Mouse (Mus musculus): Measurements from ENCODE around the gene Gstt2.
A peak's percentile ranks its signal among the peaks of the same experiment; 100 is the strongest.

Gene Gstt2

DNA sequence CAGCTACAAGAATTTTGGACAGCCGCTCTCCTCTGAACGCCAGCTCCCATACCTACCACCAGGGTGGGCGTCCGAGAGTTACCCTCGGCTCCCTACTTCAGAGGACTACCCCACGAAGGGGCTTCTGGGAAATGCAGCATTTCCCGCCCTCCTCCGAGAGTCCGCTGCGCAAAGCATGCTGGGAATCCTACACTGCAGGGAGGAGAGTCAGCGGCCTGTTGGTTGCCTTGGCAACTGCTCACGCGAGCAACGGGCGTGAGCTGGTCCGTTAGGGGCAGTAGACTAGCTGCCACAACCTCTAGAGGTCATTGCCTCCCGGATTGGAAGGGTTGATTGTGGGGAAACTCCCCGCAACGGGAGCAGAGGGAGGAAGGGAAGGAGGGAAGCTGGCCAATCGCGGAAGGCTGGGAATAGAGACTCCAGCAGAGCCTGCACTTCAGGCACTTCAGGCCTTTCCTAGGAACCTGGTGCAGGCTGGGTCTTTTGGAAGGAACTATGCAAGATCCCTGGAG, at the start of gene Gstt2:
Gstt2 (minus strand) TSS at position 177 of the 512 bp plus-strand sequence.
- DNase-seq (ENCODE audit: low spot score) = peak; percentile 91

DNA sequence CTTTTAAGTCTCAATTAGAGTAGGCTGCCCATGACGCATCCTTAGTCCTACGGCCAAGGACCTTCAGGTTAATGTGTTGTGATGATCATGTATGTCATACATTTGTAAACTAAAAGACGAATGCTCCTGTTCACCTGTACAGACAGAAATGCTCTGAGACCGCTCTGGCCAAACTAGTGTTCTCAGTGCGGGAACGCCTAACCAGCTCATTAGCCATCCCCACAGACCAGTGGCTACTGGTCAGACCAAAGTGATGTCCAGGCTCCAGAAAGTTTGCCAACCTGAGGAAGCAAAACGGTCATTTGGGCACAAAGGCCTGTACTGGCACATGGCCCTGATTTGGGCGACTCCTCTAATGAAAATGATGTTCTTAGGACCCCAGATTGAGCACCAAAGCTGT, 47.5 kb upstream of the Gstt2 start:
- DNase-seq (ENCODE audit: low spot score) = no peak

GRCm38 (mm10) chr10:75883232-75883552, 46.0 kb upstream of the Gstt2 start:
- peak; percentile 80 for DNase-seq (ENCODE audit: low spot score)

DNA sequence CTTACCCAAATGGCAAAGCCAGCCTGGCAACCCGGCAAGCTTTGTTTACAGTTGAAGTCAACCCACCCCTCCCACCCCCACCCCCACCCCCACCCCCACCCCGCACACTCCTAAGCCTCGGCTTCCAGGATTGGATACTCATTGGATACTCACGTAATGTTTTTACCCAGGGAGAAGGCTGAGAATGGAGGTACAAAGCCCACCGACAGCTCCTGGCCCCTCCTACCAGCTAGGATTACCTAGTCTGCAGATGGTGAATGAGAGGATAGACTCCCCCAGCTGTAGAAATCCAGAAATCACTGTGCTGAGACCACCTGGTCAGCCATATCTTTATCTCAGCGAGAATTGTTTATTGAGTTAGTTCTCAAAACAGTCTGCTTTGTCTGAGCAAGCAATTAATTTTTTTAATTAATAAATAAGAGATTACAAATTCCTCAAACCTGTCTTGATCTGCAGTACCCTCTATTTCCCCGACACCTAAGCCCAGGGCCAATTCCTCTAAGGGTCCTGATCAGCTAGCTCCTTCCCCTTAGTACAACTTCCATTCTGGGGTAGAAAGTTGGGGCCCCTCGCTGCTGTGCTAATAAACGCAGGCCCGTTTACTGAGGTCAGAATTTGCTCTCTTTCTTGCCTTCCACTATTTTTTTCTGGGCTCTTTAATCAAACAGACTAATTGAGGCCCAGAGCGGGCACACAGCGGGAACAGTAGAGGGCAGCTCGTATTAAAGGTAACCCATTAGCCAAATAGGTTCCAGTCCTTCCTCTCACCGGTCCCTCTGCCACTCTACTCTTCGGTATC, 45.4 kb upstream of the Gstt2 start:
- no peak for DNase-seq (ENCODE audit: low spot score)

GRCm38 (mm10) chr10:75881578-75882432, 44.6 kb upstream of the Gstt2 start:
- peak; percentile 21 for DNase-seq (ENCODE audit: low spot score)

DNA sequence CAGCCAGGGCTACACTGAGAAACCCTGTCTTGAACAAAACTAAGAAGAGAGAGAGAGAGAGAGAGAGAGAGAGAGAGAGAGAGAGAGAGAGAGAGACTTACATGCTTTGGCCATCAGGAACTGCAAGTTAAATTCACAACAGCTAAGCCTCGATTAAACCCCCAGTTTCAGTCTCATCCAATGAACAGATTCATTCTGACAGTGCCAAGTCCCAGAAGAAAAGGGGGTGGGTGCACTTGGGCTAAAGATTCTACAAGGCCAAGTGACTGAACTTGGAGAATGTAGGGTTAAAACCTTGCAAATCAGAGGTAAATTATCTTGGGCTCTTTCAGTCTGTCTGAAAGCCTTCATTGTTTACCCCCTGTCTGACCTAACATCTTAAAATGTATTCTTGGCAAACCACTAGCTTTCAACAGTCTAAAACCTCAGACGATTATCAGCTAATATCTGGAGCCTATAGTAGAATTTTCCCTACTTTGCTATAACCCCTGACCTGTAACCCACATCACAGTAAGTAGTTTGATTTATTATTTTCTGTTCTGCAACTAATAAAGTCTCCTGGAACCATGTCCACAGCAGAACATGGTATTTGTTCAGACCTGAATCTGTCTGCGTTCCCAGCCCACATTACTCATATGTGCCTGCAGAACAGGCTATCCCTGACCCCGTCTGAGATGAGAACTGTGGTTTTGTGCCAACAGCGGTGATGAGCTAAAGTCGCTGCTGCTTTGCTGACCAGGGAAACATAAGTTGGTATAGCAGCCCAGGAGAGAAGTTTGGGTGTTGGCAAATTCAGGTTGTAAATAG, 43.8 kb upstream of the Gstt2 start:
- DNase-seq (ENCODE audit: low spot score) = no peak

DNA sequence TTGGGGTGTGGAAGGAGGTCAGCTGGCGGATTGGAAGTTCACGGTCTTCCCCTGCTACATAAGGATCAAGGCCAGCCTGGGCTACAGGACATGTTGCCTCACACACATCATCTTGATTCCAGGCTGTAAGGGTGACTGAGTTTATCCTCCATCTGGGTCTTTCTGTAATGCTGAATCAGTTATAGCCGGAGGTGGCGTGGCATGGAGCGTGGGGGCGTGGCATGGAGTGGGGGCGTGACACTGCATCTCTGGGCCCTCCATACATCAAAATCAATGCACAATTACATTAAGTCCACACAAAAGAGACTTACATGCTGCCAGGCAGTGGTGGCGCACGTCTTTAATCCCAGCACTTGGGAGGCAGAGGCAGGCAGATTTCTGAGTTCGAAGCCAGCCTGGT, 43.1 kb upstream of the Gstt2 start:
- no peak for DNase-seq (ENCODE audit: low spot score)

GRCm38 (mm10) chr10:75878836-75879235, 41.6 kb upstream of the Gstt2 start:
- DNase-seq (ENCODE audit: low spot score) = no peak

DNA sequence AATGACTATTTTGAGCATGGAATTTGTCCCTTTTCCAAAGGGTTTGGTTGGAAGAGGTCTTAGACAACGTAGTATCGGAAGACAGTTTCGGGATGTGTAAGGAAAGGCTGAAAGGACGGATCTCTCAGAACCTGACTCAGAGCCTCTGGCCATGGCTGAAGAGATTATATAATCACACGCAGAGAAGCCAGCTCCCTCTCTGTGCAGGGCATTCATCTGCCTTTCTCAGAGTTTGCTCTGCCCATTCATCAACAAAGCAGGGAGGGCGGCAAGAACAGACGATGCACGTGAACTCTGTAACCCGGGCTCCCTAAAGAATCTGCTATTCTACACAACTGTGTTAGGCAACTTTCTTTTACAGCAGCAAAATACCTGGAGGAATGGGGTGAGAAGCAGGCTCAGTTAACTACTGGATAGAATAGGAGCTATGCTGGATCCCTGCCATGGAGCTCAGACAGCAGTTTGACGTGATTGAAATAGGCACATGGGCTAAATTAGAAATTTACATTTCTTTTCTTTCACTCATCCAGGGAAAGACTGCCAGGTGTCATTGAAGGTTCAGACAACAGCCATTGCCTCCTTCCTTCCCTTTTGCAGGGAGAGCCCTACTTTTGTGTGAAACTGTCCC, 36.4 kb upstream of the Gstt2 start:
- DNase-seq (ENCODE audit: low spot score) = no peak

- peak; percentile 58 for DNase-seq (ENCODE audit: low spot score)
These were observed 35.8 kb upstream of the Gstt2 start for GRCm38 (mm10) chr10:75872915-75873542.

- DNase-seq (ENCODE audit: low spot score) = no peak
These were observed 35.0 kb upstream of the Gstt2 start for GRCm38 (mm10) chr10:75872025-75872914.

- DNase-seq (ENCODE audit: low spot score) = no peak
These were observed 24.4 kb upstream of the Gstt2 start for GRCm38 (mm10) chr10:75861587-75861986.

GRCm38 (mm10) chr10:75860746-75861145, 23.5 kb upstream of the Gstt2 start:
- no peak for DNase-seq (ENCODE audit: low spot score)

- DNase-seq (ENCODE audit: low spot score) = peak; percentile 86
These were observed 22.7 kb upstream of the Gstt2 start, which contains the start of gene Mif for GRCm38 (mm10) chr10:75859786-75860470. Gene Mif (minus strand): TSS chr10:75860240.

GRCm38 (mm10) chr10:75859107-75859746, 22.0 kb upstream of the Gstt2 start:
- no peak for DNase-seq (ENCODE audit: low spot score)

DNA sequence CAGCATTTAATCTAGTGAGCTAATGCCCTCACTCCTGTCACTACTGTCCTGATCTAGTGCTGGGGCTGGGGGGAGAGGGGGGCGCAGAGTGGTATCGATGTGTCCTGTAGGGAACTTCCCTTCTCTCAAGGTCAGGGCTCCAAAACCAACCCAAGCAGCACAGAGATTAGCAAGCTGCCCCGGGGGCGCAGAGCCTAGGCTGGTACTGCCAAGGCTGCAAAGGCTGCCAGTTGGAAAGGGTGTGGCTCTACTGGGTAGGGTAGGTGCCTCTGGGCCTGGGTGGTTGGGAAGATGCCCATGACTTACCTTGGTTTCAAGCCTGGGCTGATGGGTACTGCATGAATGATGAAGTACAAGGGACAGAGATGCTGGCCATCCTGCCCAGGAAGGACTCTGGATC, 20.4 kb upstream of the Gstt2 start:
- DNase-seq (ENCODE audit: low spot score) = no peak

- DNase-seq (ENCODE audit: low spot score) = no peak
These were observed 19.8 kb upstream of the Gstt2 start for GRCm38 (mm10) chr10:75856976-75857375.

- DNase-seq (ENCODE audit: low spot score) = no peak
These were observed 19.1 kb upstream of the Gstt2 start for GRCm38 (mm10) chr10:75856155-75856907.
